Mouse (Mus musculus): ENCODE measurements at regions not wholly inside any gene's neighbourhood (a gene's known extent, or its start where the extent isn't known, plus 50 kb on each side); places are given as distances from the start of the nearest gene placed in this dataset.
A peak's percentile ranks its signal among the peaks of the same experiment; 100 is the strongest.

DNA sequence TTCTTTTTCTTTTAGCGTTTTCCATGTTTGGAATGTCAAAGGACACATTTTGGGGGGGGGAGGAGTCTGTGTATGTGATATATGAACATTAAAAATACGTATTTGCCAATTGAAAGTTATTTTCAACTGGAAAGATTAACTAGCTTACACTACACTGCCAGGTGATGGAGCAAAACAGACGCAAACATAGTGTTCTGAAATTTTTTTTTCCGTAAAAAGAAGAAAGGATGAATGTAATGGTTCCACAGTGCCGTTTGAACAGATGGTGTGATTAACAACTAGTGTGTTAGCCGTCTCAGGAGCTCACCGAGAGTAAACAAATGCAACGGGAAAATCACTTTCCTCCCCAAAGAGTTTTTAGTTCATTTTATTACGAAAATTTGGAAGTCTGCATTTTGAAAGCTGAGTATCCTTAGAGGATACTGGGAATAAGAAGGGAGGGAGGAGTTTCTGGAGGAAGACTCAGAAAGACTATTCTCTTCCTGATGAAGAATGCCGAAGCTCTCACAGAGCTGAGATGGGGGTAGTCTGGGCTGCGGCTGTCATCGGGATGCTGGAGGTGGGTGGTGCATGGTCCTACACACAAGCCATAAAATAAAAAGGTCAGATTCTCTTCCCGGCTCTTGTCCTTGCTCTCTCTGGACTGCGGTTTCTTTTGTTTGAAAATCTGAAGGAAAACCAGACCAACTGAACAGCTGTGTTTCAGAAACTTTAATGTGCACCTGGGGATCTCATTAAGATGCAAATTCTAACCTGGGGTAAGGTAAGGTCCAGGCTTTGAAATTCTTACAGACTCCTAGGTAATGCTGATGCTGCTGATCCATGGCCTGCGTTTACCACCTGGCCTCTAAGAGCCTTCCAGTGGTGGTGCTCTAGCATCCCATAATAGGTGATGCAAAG lies 175.5 kb upstream of the Tank start:
- no peak overlapping the region for H3K27ac ChIP-seq (ENCODE audit: low read depth)
- DNase-seq (no peak), ATAC-seq (ENCODE audit: insufficient read depth) (no peak)
- H3K4me1 ChIP-seq (ENCODE audit: insufficient read depth), result peaks cover 7% of the 10 kb centered on the region; the same call in 1 of the 2 replicates
- H3K9ac ChIP-seq, result peak overlapping the region; percentile 33; the same call in 1 of the 2 replicates
- no peaks in the 10 kb centered on the region for H3K27me3 ChIP-seq (ENCODE audit: insufficient read depth, low read length)
- peak overlapping the region; percentile 35 for H3K4me3 ChIP-seq (ENCODE audit: low read depth, low read length)
- WGBS, result 8% methylated on average over 15 of the region's 15 CpGs
- H3K4me2 ChIP-seq, result peak overlapping the region; percentile 68
- H3K9me3 ChIP-seq (ENCODE audit: low read depth, low read length), result no peaks in the 10 kb centered on the region
- no peak for TF ChIP-seq CTCF (IDR thresholded peaks at IDR 0.05; ENCODE audit: low read depth)
- H3K36me3 ChIP-seq (ENCODE audit: insufficient read depth), result no peaks in the 10 kb centered on the region

DNA sequence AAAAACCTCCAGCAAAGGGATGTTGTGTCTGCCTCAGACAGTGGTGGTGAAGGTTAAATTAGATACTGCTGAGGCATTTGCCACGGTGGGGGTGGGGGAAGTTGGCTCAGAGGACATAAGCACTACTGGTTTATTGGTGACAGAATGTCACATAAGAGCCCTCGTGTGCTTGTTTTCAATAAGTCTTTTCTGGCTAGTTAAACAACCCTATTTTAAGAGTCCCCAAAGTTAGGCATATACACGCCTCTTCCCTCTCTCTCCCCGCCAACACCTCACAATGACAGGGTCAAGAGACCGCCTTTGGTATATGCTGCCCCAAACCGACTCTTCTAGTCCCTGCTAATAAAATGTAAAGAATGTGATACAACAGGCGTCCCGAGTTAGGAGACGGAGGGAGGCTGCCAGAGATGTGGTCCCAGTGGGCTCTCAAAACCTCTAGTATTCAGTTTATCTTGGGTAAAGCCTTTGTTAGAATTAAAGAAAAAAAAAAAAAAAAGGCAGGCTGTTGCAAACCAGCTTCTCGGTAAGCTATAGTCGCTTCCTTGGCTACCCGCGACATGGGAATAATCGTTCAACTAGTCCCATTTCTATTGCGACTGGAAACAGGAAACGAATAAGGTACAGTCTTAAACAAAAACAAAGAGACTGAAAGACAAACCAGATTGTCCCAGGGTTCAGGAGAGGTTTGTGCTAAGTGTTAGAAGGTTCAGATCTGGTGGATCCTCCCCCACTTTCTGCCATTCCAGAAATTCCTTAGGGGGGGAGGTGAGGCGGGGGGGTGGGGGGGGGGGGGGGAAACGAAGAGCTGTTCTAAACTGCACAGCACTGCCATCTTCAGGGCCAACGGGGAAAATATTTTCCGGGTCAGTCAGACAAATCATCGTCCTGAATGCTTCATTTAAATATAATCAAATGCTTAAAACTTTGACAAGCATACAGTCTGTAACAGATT lies 176.5 kb upstream of the Tank start:
- Histone ChIP-seq H3K36me3 (ENCODE audit: insufficient read depth) (no peaks in the 10 kb centered on the region), H3K4me3 (ENCODE audit: low read depth, low read length) (peak overlapping the region; percentile 35), H3K4me1 (ENCODE audit: insufficient read depth) (peaks cover 7% of the 10 kb centered on the region; the same call in 1 of the 2 replicates), H3K9ac (peak overlapping the region; percentile 35; the same call in 1 of the 2 replicates), H3K9me3 (ENCODE audit: low read depth, low read length) (no peaks in the 10 kb centered on the region), H3K27ac (ENCODE audit: low read depth) (peak overlapping the region; percentile 85), H3K27me3 (ENCODE audit: insufficient read depth, low read length) (no peaks in the 10 kb centered on the region), H3K4me2 (peak overlapping the region; percentile 68)
- under 1% methylated on average over 21 of the region's 21 CpGs for WGBS
- TF ChIP-seq CTCF (IDR thresholded peaks at IDR 0.05; ENCODE audit: low read depth), result peak; percentile 64
- ATAC-seq (ENCODE audit: insufficient read depth) (peak; percentile 84), DNase-seq (peak; percentile 92)

DNA sequence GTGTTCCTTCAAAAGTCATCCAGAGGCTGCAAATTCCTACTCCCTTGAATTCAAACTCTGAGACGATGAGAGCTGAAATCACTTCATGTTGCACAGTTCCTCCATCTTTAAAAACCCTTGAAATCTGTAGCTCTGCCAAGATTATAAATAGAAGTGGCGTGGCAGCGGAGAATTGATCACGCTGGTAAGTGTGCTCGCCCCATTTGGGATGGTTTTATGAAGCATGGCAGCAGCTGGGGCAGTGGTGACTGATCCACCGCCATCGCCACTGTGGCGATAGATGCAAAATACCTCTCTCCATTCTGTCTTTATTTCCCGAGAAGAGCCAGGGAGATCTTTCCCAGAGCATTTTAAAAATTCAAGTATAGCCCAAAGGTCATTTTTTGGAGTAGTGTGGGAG lies 179.8 kb upstream of the Tank start:
- ATAC-seq (ENCODE audit: insufficient read depth) (no peak), DNase-seq (peak; percentile 39)
- Histone ChIP-seq H3K4me1 (ENCODE audit: insufficient read depth) (peaks cover 7% of the 10 kb centered on the region; the same call in 1 of the 2 replicates), H3K27ac (ENCODE audit: low read depth) (no peak overlapping the region), H3K4me2 (no peak overlapping the region), H3K9me3 (ENCODE audit: low read depth, low read length) (no peaks in the 10 kb centered on the region), H3K9ac (no peak overlapping the region), H3K36me3 (ENCODE audit: insufficient read depth) (no peaks in the 10 kb centered on the region), H3K27me3 (ENCODE audit: insufficient read depth, low read length) (no peaks in the 10 kb centered on the region), H3K4me3 (ENCODE audit: low read depth, low read length) (no peak overlapping the region)
- no peak for TF ChIP-seq CTCF (IDR thresholded peaks at IDR 0.05; ENCODE audit: low read depth)
- 63% methylated on average over 9 of the region's 9 CpGs for WGBS

DNA sequence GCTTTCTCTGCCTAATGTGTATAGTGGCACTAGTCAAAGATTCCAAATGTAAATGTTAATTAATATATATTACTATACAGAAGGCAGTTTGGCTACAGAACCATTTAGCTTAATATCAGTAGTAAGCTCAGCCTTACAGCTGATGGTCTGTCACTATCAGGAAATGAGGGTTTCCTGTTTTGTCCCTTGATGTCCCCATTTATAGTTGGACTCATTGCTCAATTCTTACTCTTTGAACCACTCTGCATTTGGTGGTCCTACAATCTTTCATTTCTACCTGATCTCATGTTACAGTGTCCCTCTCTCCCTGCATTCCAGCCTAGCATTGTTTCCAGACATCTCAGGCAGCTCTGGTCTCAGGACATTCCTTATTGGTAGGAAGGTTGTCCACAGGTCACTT lies 188.8 kb upstream of the Tank start:
- Histone ChIP-seq H3K27me3 (ENCODE audit: insufficient read depth, low read length) (no peaks in the 10 kb centered on the region), H3K27ac (ENCODE audit: low read depth) (no peak overlapping the region), H3K36me3 (ENCODE audit: insufficient read depth) (no peaks in the 10 kb centered on the region), H3K9me3 (ENCODE audit: low read depth, low read length) (no peaks in the 10 kb centered on the region), H3K4me2 (no peak overlapping the region), H3K4me1 (ENCODE audit: insufficient read depth) (no peaks in the 10 kb centered on the region), H3K4me3 (ENCODE audit: low read depth, low read length) (no peak overlapping the region), H3K9ac (no peak overlapping the region)
- TF ChIP-seq CTCF (IDR thresholded peaks at IDR 0.05; ENCODE audit: low read depth), result no peak
- DNase-seq (no peak), ATAC-seq (ENCODE audit: insufficient read depth) (no peak)

DNA sequence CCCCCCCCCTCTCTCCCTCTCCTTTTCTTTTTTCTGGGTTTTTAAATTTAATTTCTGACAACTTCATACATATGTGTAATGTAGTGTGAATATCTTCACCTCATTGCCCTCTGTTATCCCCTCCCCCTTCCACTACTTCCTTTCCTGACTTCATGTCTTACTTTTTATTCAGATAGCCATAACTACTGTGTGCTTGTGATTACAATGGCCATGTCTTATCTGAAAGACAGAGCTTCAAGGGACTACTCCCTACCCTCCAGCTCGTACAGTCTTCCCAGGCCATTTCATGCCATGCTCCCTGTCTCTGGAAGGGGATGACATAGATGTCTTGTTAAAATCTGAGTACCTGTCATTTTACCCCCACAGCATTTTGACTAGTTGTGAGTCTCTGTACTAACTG lies 189.2 kb upstream of the Tank start:
- Histone ChIP-seq H3K4me3 (ENCODE audit: low read depth, low read length) (no peak overlapping the region), H3K27ac (ENCODE audit: low read depth) (no peak overlapping the region), H3K4me1 (ENCODE audit: insufficient read depth) (no peaks in the 10 kb centered on the region), H3K27me3 (ENCODE audit: insufficient read depth, low read length) (no peaks in the 10 kb centered on the region), H3K36me3 (ENCODE audit: insufficient read depth) (no peaks in the 10 kb centered on the region), H3K9ac (no peak overlapping the region), H3K9me3 (ENCODE audit: low read depth, low read length) (no peaks in the 10 kb centered on the region), H3K4me2 (no peak overlapping the region)
- ATAC-seq (ENCODE audit: insufficient read depth), result no peak
- 58% methylated on average over 1 of the region's 1 CpGs for WGBS
- DNase-seq, result no peak
- TF ChIP-seq CTCF (IDR thresholded peaks at IDR 0.05; ENCODE audit: low read depth), result no peak

DNA sequence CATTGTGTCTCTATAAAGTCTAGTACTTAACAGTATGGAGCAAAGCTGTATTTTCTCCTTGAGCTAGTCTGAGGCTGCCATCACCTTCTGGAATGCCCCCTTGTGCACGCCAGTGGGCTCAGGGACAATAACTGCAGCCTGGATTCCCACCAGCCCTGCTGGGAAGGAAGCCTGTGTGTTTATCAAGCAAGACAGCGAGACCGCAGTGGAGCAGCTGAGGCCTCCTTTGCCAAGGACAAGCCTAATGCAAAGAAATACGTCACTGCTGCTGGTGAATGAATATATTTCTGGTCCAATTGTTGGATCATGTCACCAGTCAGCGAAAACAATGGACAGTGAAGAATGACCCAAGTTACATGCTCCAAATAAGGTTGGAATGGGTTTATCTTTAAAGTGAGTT lies 190.8 kb upstream of the Tank start:
- Histone ChIP-seq H3K36me3 (ENCODE audit: insufficient read depth) (no peaks in the 10 kb centered on the region), H3K9me3 (ENCODE audit: low read depth, low read length) (no peaks in the 10 kb centered on the region), H3K9ac (no peak overlapping the region), H3K27ac (ENCODE audit: low read depth) (no peak overlapping the region), H3K4me1 (ENCODE audit: insufficient read depth) (no peaks in the 10 kb centered on the region), H3K4me2 (no peak overlapping the region), H3K4me3 (ENCODE audit: low read depth, low read length) (no peak overlapping the region), H3K27me3 (ENCODE audit: insufficient read depth, low read length) (no peaks in the 10 kb centered on the region)
- WGBS, result 36% methylated on average over 5 of the region's 5 CpGs
- ATAC-seq (ENCODE audit: insufficient read depth), result peak; percentile 70; the same call in 1 of the 2 replicates
- peak; percentile 69 for DNase-seq
- TF ChIP-seq CTCF (IDR thresholded peaks at IDR 0.05; ENCODE audit: low read depth), result 0 out of 2 replicates have a peak, but pooled peaks have one; percentile 2

GRCm38 (mm10) chr2:61386966-61387365 lies 191.4 kb upstream of the Tank start:
- no peaks in the 10 kb centered on the region for H3K9me3 ChIP-seq (ENCODE audit: low read depth, low read length)
- ATAC-seq (ENCODE audit: insufficient read depth) (no peak), DNase-seq (no peak)
- 83% methylated on average over 5 of the region's 5 CpGs for WGBS
- H3K4me2 ChIP-seq, result no peak overlapping the region
- H3K4me3 ChIP-seq (ENCODE audit: low read depth, low read length), result no peak overlapping the region
- no peaks in the 10 kb centered on the region for H3K4me1 ChIP-seq (ENCODE audit: insufficient read depth)
- no peaks in the 10 kb centered on the region for H3K27me3 ChIP-seq (ENCODE audit: insufficient read depth, low read length)
- no peak for TF ChIP-seq CTCF (IDR thresholded peaks at IDR 0.05; ENCODE audit: low read depth)
- no peak overlapping the region for H3K9ac ChIP-seq
- no peak overlapping the region for H3K27ac ChIP-seq (ENCODE audit: low read depth)
- no peaks in the 10 kb centered on the region for H3K36me3 ChIP-seq (ENCODE audit: insufficient read depth)
